Mouse (Mus musculus) ES-Bruce4 (cell line): ENCODE data around the gene Echdc3.

Source experiments
- EP300 ChIP-seq: IDR thresholded peaks from 2 replicates; pipeline ENCODE4 v1.6.1; 2011; ENCODE audit warnings: low read depth, low read length; ENCODE audit not compliant: insufficient read depth
- POLR2A ChIP-seq: IDR thresholded peaks from one replicate; pipeline ENCODE4 v1.8.1; 2011; ENCODE audit warnings: low read length; ENCODE audit not compliant: insufficient read depth

- TF ChIP-seq POLR2A (no peak), EP300 (no peak)
Measured at GRCm38 (mm10) chr2:6230865-6231264, 18.0 kb upstream of the Echdc3 start.
